Comparison of ENCODE assay signal across 9 mouse cellular contexts in the genomic region with DNA sequence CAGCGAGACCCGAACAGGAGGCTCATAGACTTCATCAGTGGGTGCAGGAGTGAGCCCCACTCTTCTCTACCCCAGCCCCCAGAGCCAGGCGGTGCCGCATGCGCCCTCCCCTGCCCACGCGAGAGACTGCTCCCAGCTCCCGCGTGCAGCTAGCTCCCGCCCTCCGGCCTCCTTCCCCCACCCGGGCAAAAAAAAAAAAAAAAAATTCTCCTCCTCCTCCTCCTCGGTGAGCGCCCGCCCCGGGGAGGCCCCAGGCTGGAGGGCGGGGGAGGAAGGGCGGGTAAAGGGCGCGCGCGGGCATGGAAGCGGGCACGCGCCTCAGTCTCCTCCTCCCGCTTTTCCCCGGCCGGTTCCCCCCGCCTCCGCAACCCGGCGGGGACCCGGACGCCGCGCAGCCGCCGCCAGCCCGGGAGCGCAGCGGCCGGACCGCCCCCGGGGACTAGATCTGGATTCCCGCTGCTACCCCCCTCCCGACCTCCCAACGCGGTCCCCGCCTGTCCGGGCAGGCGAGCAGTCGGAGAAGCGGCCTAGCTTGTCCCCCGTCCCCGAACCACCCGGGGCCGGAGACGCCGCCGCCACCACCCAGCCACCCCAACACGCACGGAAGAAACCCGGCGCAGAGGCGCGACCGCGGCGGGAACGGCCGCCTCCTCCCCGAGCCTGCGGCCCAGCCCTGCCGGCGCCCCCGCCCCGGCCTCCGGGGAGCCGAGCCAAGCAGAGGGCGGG. TPM values are rescaled to one million over a fixed set of nuclear protein-coding genes. Genes with fewer than 3 reads are reported as not detected.
A peak's percentile ranks its signal among the peaks of the same experiment; 100 is the strongest.
DNase-seq lines count a peak whose midpoint lies in the region; ATAC-seq and TF ChIP-seq lines count a peak whose summit lies in the region.
"Had no signal": no experiment of that assay in that cellular context is flagged by ENCODE, and none has a peak within 500 bp of the region (broad histone marks: within the 10 kb centered on the region; RNA-seq: fewer than 3 reads in every experiment).

No protein-coding gene starts in this region.

- WGBS in embryonic facial prominence, embryonic 14.5 days: 0% methylated on average over 28 of the region's 80 CpGs
- whole genome bisulfite sequencing in liver, adult 2 months: under 1% methylated on average over 74 of the region's 80 CpGs

- peak overlapping the region; percentile 100 for H3K9ac ChIP-seq in embryonic facial prominence, embryonic 14.5 days (ENCODE audit: low read depth, low read length)
- peak overlapping the region; percentile 100 for H3K9ac ChIP-seq in liver, adult 2 months (ENCODE audit: low read depth, low read length)

- peaks cover 9% of the 10 kb centered on the region for H3K4me1 ChIP-seq in embryonic facial prominence, embryonic 14.5 days (ENCODE audit: control insufficient read depth, insufficient read depth, low read length)
- peaks cover 9% of the 10 kb centered on the region for H3K4me1 ChIP-seq in liver, adult 2 months (ENCODE audit: control insufficient read depth, insufficient read depth, low read length)

- peaks cover 14% of the 10 kb centered on the region for H3K79me2 ChIP-seq in liver, adult 2 months (ENCODE audit: control insufficient read depth, insufficient read depth, low read length)

- ATAC-seq in embryonic facial prominence, embryonic 14.5 days (ENCODE audit: low read depth): peak; percentile 42
- ATAC-seq in monocyte, adult 5-6 weeks (replicated peaks; ENCODE audit: insufficient number of reproducible peaks, low FRiP score, low TSS enrichment, poor library complexity, severe bottlenecking): peak; percentile 48

- peak; percentile 76 for DNase-seq in 3T3-L1 (ENCODE audit: low read depth, low spot score)
- DNase-seq in adrenal gland, postnatal 4 days (ENCODE audit: low spot score in 2 of 2): peak; percentile 84 to 85
- peak; percentile 94 for DNase-seq in embryonic facial prominence, embryonic 14.5 days (ENCODE audit: low spot score)
- peak; percentile 90 to 93 for DNase-seq in heart, adult 9 months (ENCODE audit: low spot score in 2 of 2)
- DNase-seq in kidney, adult 9 months: peak; percentile 94
- peak; percentile 62 for DNase-seq in liver, adult 2 months (ENCODE audit: extremely low read depth, low read depth, low spot score)
- DNase-seq in spleen, postnatal 14 days (ENCODE audit: low spot score in 2 of 2): peak; percentile 87 to 88

- no peaks in the 10 kb centered on the region for H3K27me3 ChIP-seq in embryonic facial prominence, embryonic 14.5 days (replicated peaks; ENCODE audit: control insufficient read depth, insufficient read depth, low read length)
- H3K27me3 ChIP-seq in liver, adult 2 months (ENCODE audit: control insufficient read depth, insufficient read depth, low read length): no peaks in the 10 kb centered on the region
- H3K27me3 ChIP-seq: Patski had no signal

- no peak for TF ChIP-seq CTCF in liver, adult 2 months (IDR thresholded peaks at IDR 0.05; ENCODE audit: low read depth, low read length)

- no peaks in the 10 kb centered on the region for H3K9me3 ChIP-seq in embryonic facial prominence, embryonic 14.5 days (ENCODE audit: control insufficient read depth, low read length)

- TF ChIP-seq POLR2A in liver, adult 2 months (IDR thresholded peaks at IDR 0.05; ENCODE audit: extremely low read depth, insufficient read depth, low read length): peak; percentile 77; the same call in 1 of the 2 replicates

- H3K27ac ChIP-seq in embryonic facial prominence, embryonic 14.5 days (replicated peaks; ENCODE audit: low read depth, low read length): peak overlapping the region; percentile 98
- peak overlapping the region; percentile 99 for H3K27ac ChIP-seq in liver, adult 2 months (replicated peaks; ENCODE audit: insufficient read depth, low read depth, low read length)

- H3K4me3 ChIP-seq in embryonic facial prominence, embryonic 14.5 days (ENCODE audit: low read depth, low read length): peak overlapping the region; percentile 86
- H3K4me3 ChIP-seq in liver, adult 2 months (ENCODE audit: insufficient read depth, low read depth, low read length): peak overlapping the region; percentile 78

- peaks cover 42% of the 10 kb centered on the region for H3K36me3 ChIP-seq in embryonic facial prominence, embryonic 14.5 days (ENCODE audit: control insufficient read depth, insufficient read depth, low read length)
- peaks cover 13% of the 10 kb centered on the region for H3K36me3 ChIP-seq in liver, adult 2 months (ENCODE audit: control insufficient read depth, insufficient read depth, low read length)

- peak overlapping the region; percentile 64 for H3K4me2 ChIP-seq in embryonic facial prominence, embryonic 14.5 days (ENCODE audit: low read depth, low read length)

RNA-seq across cellular contexts. Expression of gene Ubtf, which starts 2.8 kb away (rescaled TPM):
- 100 to 1,000 TPM; 136 to 152 TPM for total RNA-seq in adrenal gland, postnatal 4 days (2021)
- polyA plus RNA-seq in embryonic facial prominence, embryonic 14.5 days (2014; fragmentation: Nextera tagmentation; extraction: Ambion mirVana): 73.3 and 83.9 TPM in 2 replicates
- 19.4 and 19.5 TPM in 2 replicates for total RNA-seq in liver, adult 2 months (2014; rRNA removed)
- polyA plus RNA-seq in liver, adult 2 months (2012; rRNA removed): 12.7 and 12.8 TPM in 2 replicates
- 160 to 166 TPM (median 161 TPM) in 3 replicates for total RNA-seq in monocyte, adult 5-6 weeks (2017)

RNA-seq across cellular contexts. Expression of gene Atxn7l3, which starts 20.3 kb away (rescaled TPM):
- total RNA-seq in adrenal gland, postnatal 4 days (2021): 10 to 100 TPM; 58.3 to 58.7 TPM
- 19.5 and 20.8 TPM in 2 replicates for polyA plus RNA-seq in embryonic facial prominence, embryonic 14.5 days (2014; fragmentation: Nextera tagmentation; extraction: Ambion mirVana)
- total RNA-seq in liver, adult 2 months (2014; rRNA removed): 7.1 and 8.5 TPM in 2 replicates
- 16.8 and 20.6 TPM in 2 replicates for polyA plus RNA-seq in liver, adult 2 months (2012; rRNA removed)
- 29.9 to 43.6 TPM (median 29.9 TPM) in 3 replicates for total RNA-seq in monocyte, adult 5-6 weeks (2017)

RNA-seq across cellular contexts. Expression of gene Tmub2, which starts 32.0 kb away (rescaled TPM):
- total RNA-seq in adrenal gland, postnatal 4 days (2021): 10 to 100 TPM; 56.5 to 58.3 TPM
- polyA plus RNA-seq in embryonic facial prominence, embryonic 14.5 days (2014; fragmentation: Nextera tagmentation; extraction: Ambion mirVana): 49.8 and 55.9 TPM in 2 replicates
- total RNA-seq in liver, adult 2 months (2014; rRNA removed): 18.1 and 19.0 TPM in 2 replicates
- polyA plus RNA-seq in liver, adult 2 months (2012; rRNA removed): 33.5 and 34.2 TPM in 2 replicates
- total RNA-seq in monocyte, adult 5-6 weeks (2017): 25.7 to 34.3 TPM (median 26.5 TPM) in 3 replicates

RNA-seq across cellular contexts. Expression of gene Asb16, which starts 48.2 kb away (rescaled TPM):
- total RNA-seq in adrenal gland, postnatal 4 days (2021): under 1 TPM; 0.53 to 0.79 TPM
- polyA plus RNA-seq in embryonic facial prominence, embryonic 14.5 days (2014; fragmentation: Nextera tagmentation; extraction: Ambion mirVana): 0.25 and 0.33 TPM in 2 replicates
- total RNA-seq in liver, adult 2 months (2014; rRNA removed): 0.09 TPM in 1 of 2 replicates, not detected in the other
- polyA plus RNA-seq in liver, adult 2 months (2012; rRNA removed): 0.16 and 0.20 TPM in 2 replicates
- total RNA-seq in monocyte, adult 5-6 weeks (2017): not detected in 3 replicates

RNA-seq across cellular contexts. Expression of gene Slc4a1, which starts 49.3 kb away (rescaled TPM):
- total RNA-seq in adrenal gland, postnatal 4 days (2021): 100 to 1,000 TPM in 1 of 2 experiments, 10 to 100 TPM in 1; 75.5 to 140 TPM
- 6.0 and 6.8 TPM in 2 replicates for polyA plus RNA-seq in embryonic facial prominence, embryonic 14.5 days (2014; fragmentation: Nextera tagmentation; extraction: Ambion mirVana)
- 0.07 and 0.65 TPM in 2 replicates for total RNA-seq in liver, adult 2 months (2014; rRNA removed)
- polyA plus RNA-seq in liver, adult 2 months (2012; rRNA removed): 0.07 and 0.10 TPM in 2 replicates
- total RNA-seq in monocyte, adult 5-6 weeks (2017): 2.2 to 10.4 TPM (median 8.0 TPM) in 3 replicates
- polyA plus RNA-seq: Patski had no signal

Comparison
In these comparisons a context has a peak if more than half of its experiments do, and no peak if none do; other contexts are left out.
1. Peak in every context shown above with its lines: DNase-seq, ATAC-seq, H3K4me3 ChIP-seq and H3K27ac ChIP-seq.